Mouse (Mus musculus) B cell, adult 62 days (primary cell): ENCODE data around the gene Defb29. TPM values are rescaled to one million over a fixed set of nuclear protein-coding genes. Genes with fewer than 3 reads are reported as not detected.

Source experiments
- total RNA-seq: library from RNA; stranded (reverse); gene quantifications from 4 replicates; pipeline ENCODE4 v1.2.4, GENCODE M21; 2023

Defb29 gene
- total RNA-seq, result not detected in 4 replicates

GRCm38 (mm10) chr2:152539944-152540710 is at the start of gene Defb29:
TSS of gene Defb29 (minus strand) at chr2:152540098.

GRCm38 (mm10) chr2:152580107-152580506 is 40.2 kb upstream of the Defb29 start, which contains the start of gene Defb19:
TSS of gene Defb19 (minus strand) at chr2:152580312.

GRCm38 (mm10) chr2:152572114-152572794 is 32.4 kb upstream of the Defb29 start, which contains the start of gene Defb21:
TSS of gene Defb21 (plus strand) at chr2:152572744.

GRCm38 (mm10) chr2:152569038-152569437 is 29.1 kb upstream of the Defb29 start, which contains the start of gene Gm17416:
TSS of gene Gm17416 (plus strand) at chr2:152569338.

GRCm38 (mm10) chr2:152517981-152518380 is 21.9 kb downstream of the Defb29 start, which contains the start of gene Defb28:
TSS of gene Defb28 (plus strand) at chr2:152518255.

GRCm38 (mm10) chr2:152511592-152511991 is 28.3 kb downstream of the Defb29 start, which contains the start of gene Defb26:
TSS of gene Defb26 (minus strand) at chr2:152511692.

GRCm38 (mm10) chr2:152490038-152490437 is 49.9 kb downstream of the Defb29 start, which contains the start of gene Defb22:
TSS of gene Defb22 (minus strand) at chr2:152490138.

Other genes starting within 250 kb of the Defb29 start
- gene Tbc1d20, start 246.3 kb downstream of the Defb29 start, total RNA-seq, result 82.8 to 88.8 TPM (median 85.8 TPM) in 4 replicates
- gene Rbck1, start 207.4 kb downstream of the Defb29 start, total RNA-seq, result 177 to 215 TPM (median 195 TPM) in 4 replicates
- gene Trib3, start 196.1 kb downstream of the Defb29 start, total RNA-seq, result 2.8 to 7.2 TPM (median 4.1 TPM) in 4 replicates
- not detected in 4 replicates for gene Nrsn2, start 163.5 kb downstream of the Defb29 start, total RNA-seq
- gene Sox12, start 142.0 kb downstream of the Defb29 start, total RNA-seq, result 1.8 to 3.3 TPM (median 2.6 TPM) in 4 replicates
- 2.9 to 3.5 TPM (median 3.2 TPM) in 4 replicates for gene Zcchc3, start 125.1 kb downstream of the Defb29 start, total RNA-seq
- gene 6820408C15Rik, start 124.5 kb downstream of the Defb29 start, total RNA-seq, result 0.53 to 1.5 TPM in 2 of 4 replicates, not detected in the others
- not detected in 4 replicates for gene Defb23, start 75.5 kb downstream of the Defb29 start, total RNA-seq
- not detected in 4 replicates for gene Defb20, start 63.0 kb downstream of the Defb29 start, total RNA-seq
- not detected in 4 replicates for gene Defb22, start 50.0 kb downstream of the Defb29 start, total RNA-seq
- not detected in 4 replicates for gene Defb26, start 28.4 kb downstream of the Defb29 start, total RNA-seq
- gene Defb28, start 21.8 kb downstream of the Defb29 start, total RNA-seq, result not detected in 4 replicates
- gene Gm17416, start 29.2 kb upstream of the Defb29 start, total RNA-seq, result not detected in 4 replicates
- gene Defb21, start 32.6 kb upstream of the Defb29 start, total RNA-seq, result not detected in 4 replicates
- not detected in 4 replicates for gene Defb19, start 40.2 kb upstream of the Defb29 start, total RNA-seq
- not detected in 4 replicates for gene Defb45, start 59.3 kb upstream of the Defb29 start, total RNA-seq
- not detected in 4 replicates for gene Defb36, start 64.2 kb upstream of the Defb29 start, total RNA-seq
- not detected in 4 replicates for gene Defb25, start 83.0 kb upstream of the Defb29 start, total RNA-seq
- not detected in 4 replicates for gene Rem1, start 86.9 kb upstream of the Defb29 start, total RNA-seq
- gene H13, start 129.4 kb upstream of the Defb29 start, total RNA-seq, result 91.4 to 102 TPM (median 99.1 TPM) in 4 replicates
- gene Mcts2, start 146.9 kb upstream of the Defb29 start, total RNA-seq, result 19.7 to 26.7 TPM (median 21.4 TPM) in 4 replicates
- 0.81 to 2.2 TPM in 2 of 4 replicates, not detected in the others for gene Id1, start 196.2 kb upstream of the Defb29 start, total RNA-seq
- not detected in 4 replicates for gene Cox4i2, start 214.1 kb upstream of the Defb29 start, total RNA-seq